Mouse (Mus musculus) CD4-positive, CD25-positive, alpha-beta regulatory T cell, adult 2 months (primary cell): ENCODE results near the gene Snai3.
A peak's percentile ranks its signal among the peaks of the same experiment; 100 is the strongest.

ENCODE experiments used
- DNase-seq: peaks from one replicate; pipeline ENCODE4 v3.0.0-alpha.2; 2012; ENCODE audit warnings: low read depth, low spot score

The Snai3 gene

DNA sequence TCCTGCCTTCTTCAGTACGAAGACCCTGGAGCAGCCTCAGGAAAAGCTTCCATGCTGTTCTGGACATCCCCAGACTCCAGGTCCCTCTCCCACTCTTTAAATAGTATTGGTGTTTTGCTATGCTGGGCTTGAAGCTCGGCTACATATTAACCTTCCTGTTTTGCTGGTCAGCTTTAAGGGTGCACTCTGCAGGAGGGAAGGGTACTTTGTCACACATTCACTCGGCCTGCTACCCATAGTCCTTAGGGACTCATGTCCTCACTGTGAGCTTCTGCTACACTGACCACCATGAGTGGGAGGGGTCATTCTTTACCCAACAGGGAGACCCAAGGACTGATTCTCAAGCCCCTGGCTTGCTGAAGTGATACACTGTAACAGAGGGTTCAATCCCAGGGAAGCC, 29.9 kb downstream of the Snai3 start:
- no peak for DNase-seq

- DNase-seq, result peak; percentile 33
Measured at GRCm38 (mm10) chr8:122430058-122430636, 30.4 kb downstream of the Snai3 start.

DNA sequence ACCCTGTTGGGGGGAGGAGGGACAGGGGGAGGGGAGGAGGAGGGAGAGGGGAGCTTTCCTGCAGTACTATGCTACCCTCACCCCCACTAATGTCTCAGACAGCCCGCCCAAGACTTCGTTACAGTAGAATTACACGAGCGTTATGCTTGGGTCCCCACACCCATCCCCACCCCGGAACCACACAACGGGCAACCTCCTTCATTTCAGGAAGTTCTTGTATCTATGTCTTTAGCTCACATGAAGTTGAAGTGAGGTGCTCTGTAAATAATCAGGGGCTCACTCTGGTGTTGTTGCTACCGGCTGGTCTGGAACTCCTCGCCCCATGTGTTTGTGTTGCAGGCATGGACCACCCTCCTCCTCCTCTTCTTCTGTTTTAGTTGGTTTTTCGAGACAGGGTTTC, 32.4 kb downstream of the Snai3 start:
- peak; percentile 18 for DNase-seq

GRCm38 (mm10) chr8:122427607-122428006, 32.9 kb downstream of the Snai3 start:
- no peak for DNase-seq

DNA sequence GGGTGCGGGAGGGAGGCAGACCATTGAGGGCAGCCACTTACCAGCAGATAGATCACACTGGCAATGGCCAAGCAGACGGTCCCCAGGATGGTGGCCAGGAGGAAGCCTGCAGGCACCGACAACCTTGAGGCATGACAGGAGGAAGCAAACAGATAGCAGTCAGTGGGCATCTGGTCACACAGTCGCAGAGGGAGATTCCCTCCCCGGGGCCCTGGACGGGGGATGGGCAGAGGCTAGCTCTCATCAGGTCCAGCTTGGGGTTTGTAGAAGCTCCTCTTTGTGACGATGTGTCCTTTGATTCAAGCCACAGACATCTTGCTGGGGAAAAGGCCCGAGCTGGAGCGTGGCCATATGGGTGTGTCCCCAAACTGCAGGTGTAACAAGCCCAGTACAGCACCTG, 34.4 kb downstream of the Snai3 start:
- no peak for DNase-seq

GRCm38 (mm10) chr8:122423659-122424058, 36.9 kb downstream of the Snai3 start:
- no peak for DNase-seq

GRCm38 (mm10) chr8:122423217-122423616, 37.3 kb downstream of the Snai3 start:
- DNase-seq, result no peak

- DNase-seq, result no peak
Measured at GRCm38 (mm10) chr8:122421376-122422070, 39.0 kb downstream of the Snai3 start, which contains the start of gene Il17c. TSS of gene Il17c (plus strand) at chr8:122422020.

- DNase-seq, result no peak
Measured at GRCm38 (mm10) chr8:122419881-122420555, 40.5 kb downstream of the Snai3 start.

- no peak for DNase-seq
Measured at GRCm38 (mm10) chr8:122415554-122415953, 45.0 kb downstream of the Snai3 start.

GRCm38 (mm10) chr8:122414311-122414710, 46.2 kb downstream of the Snai3 start:
- DNase-seq, result no peak

DNA sequence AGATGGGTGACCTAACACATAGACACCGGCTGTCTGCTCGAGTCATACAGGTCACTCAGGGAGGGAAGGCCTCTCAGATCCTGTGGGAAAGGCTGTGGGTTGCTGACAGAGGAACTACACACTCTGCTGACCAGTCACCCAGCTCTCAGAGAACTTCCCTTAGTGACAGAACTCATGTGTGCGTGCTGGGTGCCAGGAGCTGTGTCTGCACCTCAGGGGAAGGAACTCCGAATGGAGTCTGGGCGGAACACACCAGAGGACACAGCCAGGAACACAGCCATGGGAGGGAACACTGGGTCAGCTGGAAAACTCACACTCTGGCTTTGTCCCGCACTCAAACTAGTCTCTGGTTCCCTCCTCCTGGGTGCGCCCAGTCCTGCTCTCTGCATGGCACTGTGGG, 52.9 kb downstream of the Snai3 start:
- no peak for DNase-seq

DNA sequence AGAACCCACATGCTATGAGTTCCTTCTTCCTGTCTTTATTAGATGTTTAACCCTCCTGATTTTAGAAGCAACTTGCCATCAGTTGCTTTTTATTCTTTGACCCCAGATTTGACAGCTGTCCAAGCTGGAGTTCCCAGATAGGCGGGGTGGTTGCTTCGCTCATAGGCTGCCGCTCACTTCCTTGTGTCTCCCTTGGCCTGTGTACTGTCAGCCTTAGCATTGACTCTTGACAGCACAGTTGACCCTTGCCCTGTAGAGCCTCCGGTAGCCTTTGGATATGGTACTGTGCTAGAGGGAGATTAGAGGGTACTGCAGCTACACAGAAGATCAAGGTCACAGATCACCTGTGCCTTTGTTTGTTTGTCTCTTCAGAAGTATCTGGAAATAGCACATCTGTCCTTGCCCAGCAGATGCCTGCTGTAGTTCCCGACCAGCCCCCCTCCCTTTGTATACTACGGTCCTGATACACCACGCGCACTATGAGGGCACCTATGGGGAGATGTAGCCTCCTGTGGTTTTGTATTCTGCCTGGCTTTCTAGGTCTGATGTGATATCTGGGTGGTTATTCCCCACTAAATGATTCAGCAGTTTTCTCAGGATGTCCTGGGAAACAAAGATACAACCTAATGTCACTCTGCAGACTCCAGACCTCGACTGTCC, 55.3 kb downstream of the Snai3 start:
- no peak for DNase-seq
